Mouse (Mus musculus) heart, embryonic 12.5 days (tissue): Measurements from ENCODE around the gene Acot3. TPM values are rescaled to one million over a fixed set of nuclear protein-coding genes. Genes with fewer than 3 reads are reported as not detected.
A peak's percentile ranks its signal among the peaks of the same experiment; 100 is the strongest.
"Not testable (repeated sequence)": the region's sequence is repeated elsewhere in the genome, so short reads cannot be mapped to it uniquely, and the experiment has no call there.

Source experiments
- ATAC-seq: fragments of 200-750 bp; cut with Nextera tagmentation; 2 replicates; pipeline ENCODE4 v1.8.0; 2017; ENCODE audit warnings: moderate TSS enrichment, moderate library complexity; ENCODE audit not compliant: insufficient number of reproducible peaks, low FRiP score
- H3K27ac ChIP-seq: fragments of 300-500 bp; sonication (generic); 2 replicates; pipeline ENCODE4 v1.5.1; 2016; ENCODE audit warnings: mild to moderate bottlenecking, moderate library complexity; ENCODE audit not compliant: poor library complexity, severe bottlenecking
- H3K27me3 ChIP-seq: fragments of 300-500 bp; sonication (generic); replicated peaks from 2 replicates; pipeline ENCODE4 v1.6.1; 2016; ENCODE audit warnings: mild to moderate bottlenecking, moderate library complexity
- H3K36me3 ChIP-seq: fragments of 300-500 bp; sonication (generic); 2 replicates; pipeline ENCODE4 v1.6.1; 2016; ENCODE audit warnings: mild to moderate bottlenecking, moderate library complexity
- H3K4me1 ChIP-seq: fragments of 300-500 bp; sonication (generic); replicated peaks from 2 replicates; pipeline ENCODE4 v1.6.1; 2016; ENCODE audit warnings: mild to moderate bottlenecking
- H3K4me2 ChIP-seq: fragments of 300-500 bp; sonication (generic); 2 replicates; pipeline ENCODE4 v1.6.1; 2016; ENCODE audit warnings: mild to moderate bottlenecking, moderate library complexity
- H3K4me3 ChIP-seq: fragments of 300-500 bp; sonication (generic); 2 replicates; pipeline ENCODE4 v1.5.1; 2016; ENCODE audit warnings: mild to moderate bottlenecking
- H3K9ac ChIP-seq: fragments of 300-500 bp; sonication (generic); 2 replicates; pipeline ENCODE4 v1.6.1; 2016; ENCODE audit warnings: mild to moderate bottlenecking, moderate library complexity
- H3K9me3 ChIP-seq: fragments of 300-500 bp; sonication (generic); replicated peaks from 2 replicates; pipeline ENCODE4 v1.6.1; 2016; ENCODE audit warnings: mild to moderate bottlenecking, moderate library complexity
- WGBS: fragments of 180-500 bp; shearing (Covaris S2); methylation state at CpG from one replicate; pipeline ENCODE4 v1.1.7; 2016; 5-methylcytosine and 5-hydroxymethylcytosine counted together
- polyA plus RNA-seq: library from polyadenylated mRNA; unstranded; fragments of >200 nt; fragmentation: Nextera tagmentation; extraction: Ambion mirVana; gene quantifications from 2 replicates; pipeline ENCODE4 v1.2.1, GENCODE M21; 2016

The Acot3 gene
- polyA plus RNA-seq, 1 experiment from 2014 or later: 0.64 TPM

DNA sequence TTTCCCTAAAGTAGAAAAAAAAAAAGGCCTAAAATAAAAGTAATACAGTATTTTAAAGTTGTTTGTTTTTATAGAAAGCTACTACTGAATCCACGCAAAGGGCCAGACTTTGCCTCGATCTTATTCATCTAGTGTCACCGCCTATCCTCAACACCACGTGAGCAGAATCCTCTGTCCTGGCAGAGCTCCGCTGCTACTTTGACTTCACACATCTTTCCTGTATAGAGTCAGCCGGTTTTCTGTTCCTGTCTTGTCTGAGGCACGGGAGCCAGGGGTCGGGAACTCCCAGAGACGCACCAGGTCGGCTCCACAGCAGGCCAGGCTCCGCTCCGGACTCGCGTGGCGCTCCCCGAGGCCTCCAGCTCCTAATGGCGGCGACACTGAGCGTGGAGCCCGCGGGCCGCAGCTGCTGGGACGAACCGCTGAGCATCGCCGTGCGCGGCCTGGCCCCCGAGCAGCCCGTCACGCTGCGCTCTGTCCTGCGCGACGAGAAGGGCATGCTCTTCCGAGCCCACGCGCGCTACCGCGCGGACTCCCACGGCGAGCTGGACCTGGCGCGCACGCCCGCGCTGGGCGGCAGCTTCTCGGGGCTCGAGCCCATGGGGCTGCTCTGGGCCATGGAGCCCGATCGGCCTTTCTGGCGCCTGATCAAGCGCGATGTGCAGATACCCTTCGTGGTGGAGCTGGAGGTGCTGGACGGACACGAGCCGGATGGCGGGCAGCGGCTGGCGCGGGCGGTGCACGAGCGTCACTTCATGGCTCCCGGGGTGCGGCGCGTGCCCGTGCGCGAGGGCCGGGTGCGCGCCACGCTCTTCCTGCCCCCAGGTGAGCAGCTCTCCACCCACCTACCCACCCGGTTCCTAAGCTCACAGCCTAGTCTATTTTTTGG, 48.9 kb downstream of the Acot3 start, which contains the start of gene Acot6:
Acot6 (plus strand) TSS at position 51 of the 889 bp plus-strand sequence.
- peak within 1 kb of the TSS; percentile 78 for H3K9ac ChIP-seq
- peak within 1 kb of the TSS; percentile 68 for H3K4me3 ChIP-seq
- peak; percentile 74; the same call in 1 of the 2 replicates for ATAC-seq
- not testable (repeated sequence) for H3K4me1 ChIP-seq, H3K27me3 ChIP-seq, H3K27ac ChIP-seq, H3K9me3 ChIP-seq, H3K36me3 ChIP-seq
- WGBS: 1% methylated on average over 80 of the region's 80 CpGs
- H3K4me2 ChIP-seq: peak within 1 kb of the TSS; percentile 95

DNA sequence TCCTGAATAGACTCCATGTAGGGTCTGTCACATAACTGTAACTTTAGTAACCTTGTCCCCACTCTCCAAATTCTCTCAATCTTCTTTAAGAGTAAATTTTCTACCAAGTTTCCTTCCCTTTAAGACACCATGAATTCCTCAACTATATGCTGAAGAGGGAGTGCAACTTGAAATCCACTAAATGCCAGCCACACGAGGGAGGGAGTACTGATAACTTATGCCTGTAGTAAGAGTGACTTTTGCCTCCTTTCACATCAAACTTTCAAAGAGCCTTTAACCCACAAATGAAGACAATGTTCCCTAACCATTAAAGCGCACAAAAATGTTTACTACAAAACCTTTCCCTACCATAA, 49.5 kb downstream of the Acot3 start:
- H3K9ac ChIP-seq: peak overlapping the region; percentile 78; the same call in 1 of the 2 replicates
- ATAC-seq: no peak
- no peak overlapping the region for H3K27ac ChIP-seq
- H3K4me1 ChIP-seq: 0 out of 2 replicates have a peak, but pooled peaks cover 2% of the 10 kb centered on the region
- H3K9me3 ChIP-seq: no peaks in the 10 kb centered on the region
- H3K4me2 ChIP-seq: peak overlapping the region; percentile 95
- WGBS: 49% methylated on average over 2 of the region's 2 CpGs
- H3K4me3 ChIP-seq: peak overlapping the region; percentile 68
- no peaks in the 10 kb centered on the region for H3K36me3 ChIP-seq
- H3K27me3 ChIP-seq: no peaks in the 10 kb centered on the region

DNA sequence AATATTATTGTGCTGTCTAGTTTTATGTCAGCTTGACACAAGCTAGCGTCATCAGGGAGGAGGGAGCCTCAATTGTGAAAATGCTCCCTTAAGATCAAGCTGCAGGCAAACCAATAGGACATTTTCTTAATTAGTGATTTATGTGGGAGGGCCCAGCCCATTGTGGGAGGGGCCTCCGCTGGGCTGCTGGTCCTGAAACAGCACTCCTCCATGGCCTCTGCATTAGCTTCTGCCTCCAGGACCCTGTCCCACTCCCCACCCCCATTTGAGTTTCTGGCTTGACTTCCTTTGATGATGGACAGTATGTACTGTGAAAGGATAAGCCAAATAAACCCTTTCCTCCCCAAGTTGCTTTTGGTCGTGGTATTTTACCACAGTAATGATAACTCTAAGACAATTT, 55.1 kb downstream of the Acot3 start:
- no peak overlapping the region for H3K9ac ChIP-seq

DNA sequence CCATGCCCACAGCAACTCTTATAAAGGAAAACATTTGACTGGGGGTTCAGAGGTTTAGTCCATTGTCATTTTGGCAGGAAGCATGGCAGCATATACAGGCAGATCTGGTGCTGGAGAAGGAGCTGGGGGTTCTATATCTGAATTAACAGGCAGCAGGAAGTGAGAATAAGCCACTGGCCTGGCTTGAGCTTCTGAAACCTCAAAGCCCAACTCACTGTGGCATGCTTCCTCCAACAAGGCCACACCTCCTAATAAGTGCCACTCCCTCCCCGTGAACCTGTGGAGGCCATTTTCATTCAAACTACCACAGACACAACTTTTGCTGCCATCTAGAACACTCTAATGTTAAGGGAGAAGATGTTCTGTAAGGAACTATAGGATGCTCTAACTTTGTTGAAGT, 55.7 kb downstream of the Acot3 start:
- Histone ChIP-seq H3K9ac (no peak overlapping the region), H3K4me1 (no peaks in the 10 kb centered on the region), H3K36me3 (no peaks in the 10 kb centered on the region), H3K27me3 (no peaks in the 10 kb centered on the region), H3K27ac (no peak overlapping the region), H3K4me2 (no peak overlapping the region), H3K4me3 (no peak overlapping the region), H3K9me3 (no peaks in the 10 kb centered on the region)
- 58% methylated on average over 1 of the region's 1 CpGs for WGBS
- ATAC-seq: no peak

More for the DNA sequence above, 55.1 kb downstream of the Acot3 start:
- no peak for ATAC-seq
- Histone ChIP-seq H3K4me1 (no peaks in the 10 kb centered on the region), H3K27me3 (no peaks in the 10 kb centered on the region), H3K27ac (no peak overlapping the region), H3K4me2 (no peak overlapping the region), H3K9me3 (no peaks in the 10 kb centered on the region), H3K4me3 (no peak overlapping the region), H3K36me3 (no peaks in the 10 kb centered on the region)
- WGBS: 74% methylated on average over 3 of the region's 3 CpGs

DNA sequence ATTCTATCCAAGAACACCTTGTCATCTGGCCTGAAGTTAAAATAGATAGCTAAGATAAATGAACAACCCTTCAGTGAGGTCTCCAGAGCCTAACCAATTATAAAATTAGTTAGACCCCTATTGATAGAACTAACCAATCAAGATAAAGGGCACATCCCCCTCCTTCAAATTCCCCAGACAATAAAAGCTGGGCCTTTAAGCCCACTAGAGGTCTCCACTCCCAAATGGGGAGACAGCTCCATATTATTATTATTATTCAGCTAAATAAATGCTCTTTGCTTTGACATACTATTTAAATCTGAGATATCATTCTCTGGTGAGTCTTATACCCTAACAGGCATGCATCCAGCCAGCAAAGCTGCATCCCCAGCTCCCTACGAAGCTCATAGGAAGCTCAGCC, 58.0 kb downstream of the Acot3 start:
- no peak for ATAC-seq
- 71% methylated on average over 1 of the region's 1 CpGs for WGBS
- H3K4me3 ChIP-seq: no peak overlapping the region

More for the DNA sequence above, 58.0 kb downstream of the Acot3 start:
- no peak overlapping the region for H3K9ac ChIP-seq
- H3K27ac ChIP-seq: no peak overlapping the region
- H3K4me2 ChIP-seq: no peak overlapping the region
- H3K36me3 ChIP-seq: no peaks in the 10 kb centered on the region
- peaks cover 3% of the 10 kb centered on the region for H3K4me1 ChIP-seq
- H3K9me3 ChIP-seq: no peaks in the 10 kb centered on the region
- H3K27me3 ChIP-seq: no peaks in the 10 kb centered on the region

Other genes with a start within 250 kb of the Acot3 start
- 40.6 and 43.7 TPM in 2 replicates for gene Numb, start 130.2 kb upstream of the Acot3 start, polyA plus RNA-seq
- 14.7 and 16.5 TPM in 2 replicates for gene Riox1, start 101.5 kb upstream of the Acot3 start, polyA plus RNA-seq
- gene Heatr4, start 67.3 kb upstream of the Acot3 start, polyA plus RNA-seq: not detected in 2 replicates
- 43.8 and 45.1 TPM in 2 replicates for gene Acot2, start 64.3 kb upstream of the Acot3 start, polyA plus RNA-seq
- gene Acot1, start 42.7 kb upstream of the Acot3 start, polyA plus RNA-seq: 20.0 and 21.3 TPM in 2 replicates
- 0.36 and 0.64 TPM in 2 replicates for gene Acot4, start 13.8 kb upstream of the Acot3 start, polyA plus RNA-seq
- not detected in 2 replicates for gene Gm49366, start 13.2 kb upstream of the Acot3 start, polyA plus RNA-seq
- 0.22 TPM in 1 of 2 replicates, not detected in the other for gene Acot5, start 17.2 kb downstream of the Acot3 start, polyA plus RNA-seq
- 0.64 and 1.1 TPM in 2 replicates for gene Acot6, start 48.5 kb downstream of the Acot3 start, polyA plus RNA-seq
- gene Dnal1, start 62.2 kb downstream of the Acot3 start, polyA plus RNA-seq: 4.4 and 5.4 TPM in 2 replicates
- 0.40 and 0.68 TPM in 2 replicates for gene Pnma1, start 96.3 kb downstream of the Acot3 start, polyA plus RNA-seq
- gene Elmsan1, start 166.7 kb downstream of the Acot3 start, polyA plus RNA-seq: 8.7 and 10.6 TPM in 2 replicates
- 75.8 and 77.5 TPM in 2 replicates for gene Ptgr2, start 233.1 kb downstream of the Acot3 start, polyA plus RNA-seq